Mouse (Mus musculus) intestine, embryonic 15.5 days (tissue): ENCODE data around the gene Ccl22. TPM values are rescaled to one million over a fixed set of nuclear protein-coding genes. Genes with fewer than 3 reads are reported as not detected.
A peak's percentile ranks its signal among the peaks of the same experiment; 100 is the strongest.

ENCODE experiments used
- ATAC-seq: fragments of 200-750 bp; cut with Nextera tagmentation; 2 replicates; pipeline ENCODE4 v1.8.0; 2017; ENCODE audit warnings: moderate TSS enrichment, moderate library complexity
- H3K27ac ChIP-seq: fragments of 300-500 bp; sonication (generic); 2 replicates; pipeline ENCODE4 v1.5.1; 2015; ENCODE audit warnings: mild to moderate bottlenecking, inconsistent platforms
- H3K27me3 ChIP-seq: fragments of 300-500 bp; sonication (generic); replicated peaks from 2 replicates; pipeline ENCODE4 v1.6.1; 2015; ENCODE audit warnings: inconsistent platforms
- H3K36me3 ChIP-seq: fragments of 300-500 bp; sonication (generic); 2 replicates; pipeline ENCODE4 v1.6.1; 2015; ENCODE audit warnings: inconsistent platforms
- H3K4me1 ChIP-seq: fragments of 300-500 bp; sonication (generic); replicated peaks from 2 replicates; pipeline ENCODE4 v1.6.1; 2015; ENCODE audit warnings: inconsistent platforms
- H3K4me2 ChIP-seq: fragments of 300-500 bp; sonication (generic); replicated peaks from 2 replicates; pipeline ENCODE4 v1.6.1; 2015; ENCODE audit warnings: mild to moderate bottlenecking, inconsistent platforms
- H3K4me3 ChIP-seq: fragments of 300-500 bp; sonication (generic); replicated peaks from 2 replicates; pipeline ENCODE4 v1.5.1; 2015; ENCODE audit warnings: inconsistent platforms
- H3K9ac ChIP-seq: fragments of 300-500 bp; sonication (generic); 2 replicates; pipeline ENCODE4 v1.6.1; 2015; ENCODE audit warnings: inconsistent platforms
- H3K9me3 ChIP-seq: fragments of 300-500 bp; sonication (generic); 2 replicates; pipeline ENCODE4 v1.6.1; 2016; ENCODE audit warnings: inconsistent platforms
- WGBS: fragments of 180-500 bp; shearing (Covaris S2); methylation state at CpG from one replicate; pipeline ENCODE4 v1.1.7; 2015; 5-methylcytosine and 5-hydroxymethylcytosine counted together
- polyA plus RNA-seq: library from polyadenylated mRNA; unstranded; fragments of >200 nt; fragmentation: Nextera tagmentation; extraction: Ambion mirVana; gene quantifications from 2 replicates; pipeline ENCODE4 v1.2.1, GENCODE M21; 2015

The Ccl22 gene
- polyA plus RNA-seq, 1 experiment from 2014 or later, result not detected

GRCm38 (mm10) chr8:94781838-94782235, 36.4 kb downstream of the Ccl22 start:
- Histone ChIP-seq H3K27me3 (no peaks in the 10 kb centered on the region), H3K27ac (peak overlapping the region; percentile 67), H3K9ac (0 out of 2 replicates have a peak overlapping the region, but pooled peaks have one; percentile 17), H3K9me3 (no peaks in the 10 kb centered on the region), H3K4me3 (no peak overlapping the region), H3K4me2 (peak overlapping the region; percentile 38), H3K4me1 (peaks cover 41% of the 10 kb centered on the region), H3K36me3 (no peaks in the 10 kb centered on the region)
- peak; percentile 85 for ATAC-seq
- WGBS, result 9% methylated on average over 11 of the region's 11 CpGs

GRCm38 (mm10) chr8:94783890-94784289, 38.5 kb downstream of the Ccl22 start:
- no peak overlapping the region for H3K4me2 ChIP-seq
- WGBS, result 73% methylated on average over 4 of the region's 4 CpGs

GRCm38 (mm10) chr8:94785247-94785985, 40.0 kb downstream of the Ccl22 start:
- Histone ChIP-seq H3K4me3 (no peak overlapping the region), H3K9me3 (no peaks in the 10 kb centered on the region), H3K36me3 (no peaks in the 10 kb centered on the region), H3K4me2 (no peak overlapping the region), H3K9ac (no peak overlapping the region), H3K27ac (peak overlapping the region; percentile 79), H3K4me1 (peaks cover 23% of the 10 kb centered on the region), H3K27me3 (no peaks in the 10 kb centered on the region)
- 41% methylated on average over 12 of the region's 12 CpGs for WGBS
- ATAC-seq, result peak; percentile 44

More at GRCm38 (mm10) chr8:94783890-94784289, 38.5 kb downstream of the Ccl22 start:
- peaks cover 29% of the 10 kb centered on the region for H3K4me1 ChIP-seq
- no peak overlapping the region for H3K4me3 ChIP-seq
- ATAC-seq, result no peak
- no peak overlapping the region for H3K9ac ChIP-seq
- H3K9me3 ChIP-seq, result no peaks in the 10 kb centered on the region
- H3K36me3 ChIP-seq, result no peaks in the 10 kb centered on the region
- H3K27ac ChIP-seq, result no peak overlapping the region
- no peaks in the 10 kb centered on the region for H3K27me3 ChIP-seq

- WGBS, result 69% methylated on average over 6 of the region's 6 CpGs
- Histone ChIP-seq H3K9ac (no peak overlapping the region), H3K4me3 (no peak overlapping the region), H3K4me1 (peaks cover 17% of the 10 kb centered on the region), H3K27ac (no peak overlapping the region), H3K36me3 (no peaks in the 10 kb centered on the region), H3K27me3 (no peaks in the 10 kb centered on the region), H3K9me3 (no peaks in the 10 kb centered on the region), H3K4me2 (no peak overlapping the region)
- no peak for ATAC-seq
These were observed 40.7 kb downstream of the Ccl22 start for GRCm38 (mm10) chr8:94785995-94786595.

- H3K4me1 ChIP-seq, result peaks cover 8% of the 10 kb centered on the region
- 64% methylated on average over 15 of the region's 15 CpGs for WGBS
- ATAC-seq, result peak; percentile 64
These were observed 42.4 kb downstream of the Ccl22 start for GRCm38 (mm10) chr8:94787524-94788501.

GRCm38 (mm10) chr8:94789256-94789955, 44.0 kb downstream of the Ccl22 start:
- H3K9ac ChIP-seq, result no peak overlapping the region
- ATAC-seq, result no peak
- H3K9me3 ChIP-seq, result no peaks in the 10 kb centered on the region
- WGBS, result 74% methylated on average over 10 of the region's 10 CpGs
- no peak overlapping the region for H3K27ac ChIP-seq
- H3K27me3 ChIP-seq, result no peaks in the 10 kb centered on the region
- H3K4me2 ChIP-seq, result no peak overlapping the region
- H3K4me3 ChIP-seq, result no peak overlapping the region
- H3K4me1 ChIP-seq, result peaks cover 8% of the 10 kb centered on the region
- H3K36me3 ChIP-seq, result no peaks in the 10 kb centered on the region

More at GRCm38 (mm10) chr8:94787524-94788501, 42.4 kb downstream of the Ccl22 start:
- H3K9me3 ChIP-seq, result no peaks in the 10 kb centered on the region
- H3K27me3 ChIP-seq, result no peaks in the 10 kb centered on the region
- H3K36me3 ChIP-seq, result no peaks in the 10 kb centered on the region
- no peak overlapping the region for H3K27ac ChIP-seq
- no peak overlapping the region for H3K4me2 ChIP-seq
- no peak overlapping the region for H3K9ac ChIP-seq
- no peak overlapping the region for H3K4me3 ChIP-seq

GRCm38 (mm10) chr8:94794368-94794767, 49.0 kb downstream of the Ccl22 start:
- 92% methylated on average over 4 of the region's 4 CpGs for WGBS
- Histone ChIP-seq H3K4me2 (no peak overlapping the region), H3K9ac (no peak overlapping the region), H3K4me3 (no peak overlapping the region), H3K27ac (no peak overlapping the region), H3K27me3 (no peaks in the 10 kb centered on the region), H3K9me3 (no peaks in the 10 kb centered on the region), H3K4me1 (no peaks in the 10 kb centered on the region), H3K36me3 (no peaks in the 10 kb centered on the region)
- no peak for ATAC-seq

GRCm38 (mm10) chr8:94794782-94795181, 49.4 kb downstream of the Ccl22 start:
- no peak for ATAC-seq
- 94% methylated on average over 2 of the region's 2 CpGs for WGBS
- no peaks in the 10 kb centered on the region for H3K9me3 ChIP-seq

GRCm38 (mm10) chr8:94800278-94800968, 55.0 kb downstream of the Ccl22 start:
- no peak overlapping the region for H3K4me2 ChIP-seq
- H3K27me3 ChIP-seq, result no peaks in the 10 kb centered on the region
- H3K27ac ChIP-seq, result no peak overlapping the region
- no peak overlapping the region for H3K4me3 ChIP-seq
- ATAC-seq, result no peak
- no peaks in the 10 kb centered on the region for H3K9me3 ChIP-seq
- H3K36me3 ChIP-seq, result no peaks in the 10 kb centered on the region
- WGBS, result 61% methylated on average over 7 of the region's 7 CpGs
- no peak overlapping the region for H3K9ac ChIP-seq
- 0 out of 2 replicates have a peak, but pooled peaks cover 2% of the 10 kb centered on the region for H3K4me1 ChIP-seq

More at GRCm38 (mm10) chr8:94794782-94795181, 49.4 kb downstream of the Ccl22 start:
- H3K4me1 ChIP-seq, result no peaks in the 10 kb centered on the region
- H3K4me2 ChIP-seq, result no peak overlapping the region
- no peak overlapping the region for H3K9ac ChIP-seq
- H3K4me3 ChIP-seq, result no peak overlapping the region
- H3K36me3 ChIP-seq, result no peaks in the 10 kb centered on the region
- no peaks in the 10 kb centered on the region for H3K27me3 ChIP-seq
- H3K27ac ChIP-seq, result no peak overlapping the region
